Mouse (Mus musculus) cerebellum, postnatal 10 days (tissue): ENCODE measurements at regions not wholly inside any gene's neighbourhood (a gene's known extent, or its start where the extent isn't known, plus 50 kb on each side); places are given as distances from the start of the nearest gene placed in this dataset.

Experiments
- DNase-seq, 2 experiments: peaks; one replicate each; pipeline ENCODE4 v3.0.0; 2021; ENCODE audit warnings: mixed read lengths in 2 of 2

GRCm38 (mm10) chr7:70454525-70454924 lies 88.0 kb upstream of the Nr2f2 start:
- peak; percentile 47 to 64 for DNase-seq

- peak in 1 of 2 experiments; percentile 7 for DNase-seq
Measured at GRCm38 (mm10) chr7:70452816-70453215, 86.3 kb upstream of the Nr2f2 start.

- no peak for DNase-seq
Measured at GRCm38 (mm10) chr7:70438908-70439307, 72.4 kb upstream of the Nr2f2 start.

GRCm38 (mm10) chr7:70433838-70434237 lies 67.3 kb upstream of the Nr2f2 start:
- DNase-seq = no peak

- DNase-seq = no peak
Measured at GRCm38 (mm10) chr7:70433358-70433757, 66.8 kb upstream of the Nr2f2 start.

- DNase-seq = no peak
Measured at GRCm38 (mm10) chr7:70431712-70432111, 65.2 kb upstream of the Nr2f2 start.

GRCm38 (mm10) chr7:70429326-70429725 lies 62.8 kb upstream of the Nr2f2 start:
- no peak for DNase-seq

- peak in 1 of 2 experiments; percentile 6 for DNase-seq
Measured at GRCm38 (mm10) chr7:70424231-70424620, 57.7 kb upstream of the Nr2f2 start.

GRCm38 (mm10) chr7:70423524-70424230 lies 57.1 kb upstream of the Nr2f2 start:
- DNase-seq = no peak

GRCm38 (mm10) chr7:70416185-70416941 lies 49.8 kb upstream of the Nr2f2 start:
- no peak for DNase-seq
